Mouse (Mus musculus) forebrain, embryonic 14.5 days (tissue): ENCODE data around the gene Lilr4b. TPM values are rescaled to one million over a fixed set of nuclear protein-coding genes. Genes with fewer than 3 reads are reported as not detected.
"Not testable (repeated sequence)": the region's sequence is repeated elsewhere in the genome, so short reads cannot be mapped to it uniquely, and the experiment has no call there.

ENCODE experiments used
- ATAC-seq: fragments of 200-750 bp; cut with Nextera tagmentation; 2 replicates; pipeline ENCODE4 v1.8.0; 2017; ENCODE audit warnings: mild to moderate bottlenecking, moderate library complexity
- DNase-seq: peaks from one replicate; pipeline ENCODE4 v3.0.0-alpha.2; 2015; ENCODE audit warnings: low spot score
- H3K27ac ChIP-seq: fragments of 300-500 bp; sonication (generic); 2 replicates; pipeline ENCODE4 v1.5.1; 2014; ENCODE audit warnings: low read depth, mild to moderate bottlenecking, control low read depth, low read length, moderate library complexity
- H3K27me3 ChIP-seq: fragments of 300-500 bp; sonication (generic); replicated peaks from 2 replicates; pipeline ENCODE4 v1.6.1; 2014; ENCODE audit warnings: low read length, control low read depth, mixed read lengths; ENCODE audit not compliant: control insufficient read depth, insufficient read depth
- H3K36me3 ChIP-seq: fragments of 300-500 bp; sonication (generic); 2 replicates; pipeline ENCODE4 v1.6.1; 2014; ENCODE audit warnings: low read length, control low read depth; ENCODE audit not compliant: control insufficient read depth, insufficient read depth
- H3K4me1 ChIP-seq: fragments of 300-500 bp; sonication (generic); 2 replicates; pipeline ENCODE4 v1.6.1; 2014; ENCODE audit warnings: antibody characterized with exemption, low read length, control low read depth; ENCODE audit not compliant: control insufficient read depth, insufficient read depth
- H3K4me2 ChIP-seq: fragments of 300-500 bp; sonication (generic); 2 replicates; pipeline ENCODE4 v1.6.1; 2014; ENCODE audit warnings: mild to moderate bottlenecking, control low read depth, low read length
- H3K4me3 ChIP-seq: fragments of 300-500 bp; sonication (generic); 2 replicates; pipeline ENCODE4 v1.5.1; 2014; ENCODE audit warnings: low read depth, low read length, control low read depth
- H3K9ac ChIP-seq: fragments of 300-500 bp; sonication (generic); 2 replicates; pipeline ENCODE4 v1.6.1; 2014; ENCODE audit warnings: mild to moderate bottlenecking, low read length, control low read depth, moderate library complexity
- H3K9me3 ChIP-seq: fragments of 300-500 bp; sonication (generic); replicated peaks from 2 replicates; pipeline ENCODE4 v1.6.1; 2016; ENCODE audit warnings: low read length, control low read depth, mixed read lengths; ENCODE audit not compliant: control insufficient read depth
- WGBS: fragments of 180-500 bp; shearing (Covaris S2); extraction: QIAGEN DNeasy Blood & Tissue Kit; methylation state at CpG from one replicate; pipeline ENCODE4 v1.1.7; 2014; 5-methylcytosine and 5-hydroxymethylcytosine counted together
- polyA plus RNA-seq: library from polyadenylated mRNA; unstranded; fragments of >200 nt; fragmentation: Nextera tagmentation; extraction: Ambion mirVana; gene quantifications from 2 replicates; pipeline ENCODE4 v1.2.1, GENCODE M21; 2014

The Lilr4b gene
- 0.17 and 0.31 TPM in 2 replicates for polyA plus RNA-seq

DNA sequence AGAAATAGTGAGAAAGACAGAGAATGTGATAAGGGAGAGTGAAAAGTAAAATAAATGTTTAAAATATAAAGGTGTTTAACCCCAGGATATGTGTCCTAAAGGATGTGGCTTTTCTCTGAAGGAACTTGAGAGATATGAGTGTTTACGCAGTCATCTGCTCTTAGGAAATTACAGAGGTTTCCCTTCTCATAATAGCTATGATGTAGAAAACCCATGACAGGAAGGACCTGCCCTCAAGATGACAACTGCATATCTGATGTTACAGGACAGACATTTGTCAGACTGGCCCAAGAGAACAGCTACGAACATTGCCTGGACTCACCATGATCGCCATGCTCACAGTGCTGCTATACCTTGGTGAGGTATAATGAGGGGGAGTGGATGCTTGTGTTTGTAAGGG lies at the start of gene Lilr4b, which contains the start of gene Gm49339:
Gene Lilr4b, plus strand, starts transcription at position 236 of the 400 bp plus-strand sequence.
Gene Gm49339, plus strand, starts transcription at position 216 of the 400 bp plus-strand sequence.
- H3K27me3 ChIP-seq, H3K4me1 ChIP-seq, H3K36me3 ChIP-seq, H3K4me2 ChIP-seq, H3K9ac ChIP-seq, H3K4me3 ChIP-seq, DNase-seq, H3K27ac ChIP-seq, H3K9me3 ChIP-seq, ATAC-seq: not testable (repeated sequence)
- 84% methylated on average over 1 of the region's 3 CpGs for WGBS

DNA sequence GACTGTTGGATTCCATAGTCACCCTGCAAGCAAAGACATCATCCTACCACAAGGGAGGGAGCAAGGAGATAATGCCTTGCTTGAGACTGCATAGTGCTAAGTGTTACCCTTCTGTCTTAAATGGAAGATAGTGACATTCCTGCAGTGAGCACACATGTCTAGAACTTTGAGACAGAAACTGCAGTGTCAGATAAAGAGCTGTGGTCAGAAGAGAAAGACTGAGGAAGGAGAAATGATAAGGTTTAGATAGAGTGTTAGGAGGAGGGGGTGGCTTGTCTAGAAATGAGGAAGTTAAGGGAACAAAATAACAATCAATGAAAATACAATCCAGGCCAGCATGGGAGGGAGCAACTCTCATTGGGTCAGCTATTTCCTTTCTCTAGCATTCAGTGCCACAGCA lies 47.5 kb upstream of the Lilr4b start:
- H3K9me3 ChIP-seq, result no peaks in the 10 kb centered on the region
- H3K27me3 ChIP-seq, result no peaks in the 10 kb centered on the region
- H3K4me2 ChIP-seq, result no peak overlapping the region
- H3K9ac ChIP-seq, result no peak overlapping the region
- H3K4me1 ChIP-seq, result no peaks in the 10 kb centered on the region
- H3K36me3 ChIP-seq, result no peaks in the 10 kb centered on the region
- H3K27ac ChIP-seq, result no peak overlapping the region
- ATAC-seq (no peak), DNase-seq (no peak)
- H3K4me3 ChIP-seq, result no peak overlapping the region

DNA sequence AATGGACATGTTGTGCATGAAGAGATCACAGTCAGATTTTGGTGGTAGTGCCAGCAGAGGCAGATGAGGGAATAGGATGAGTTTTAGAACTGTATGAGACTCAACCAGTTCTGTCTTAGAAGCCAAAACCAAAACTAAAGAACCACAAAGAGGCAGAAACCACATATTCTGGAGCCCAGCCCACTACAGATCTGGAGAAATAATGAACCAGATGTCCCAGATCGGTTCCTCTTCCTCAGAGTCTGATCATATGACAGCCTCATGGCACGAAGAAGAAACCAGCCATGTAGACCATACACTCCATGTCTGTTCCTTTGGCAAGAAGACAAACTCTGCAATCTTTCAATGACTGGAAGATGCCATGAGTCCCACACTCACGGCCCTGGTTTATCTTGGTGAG lies 44.7 kb upstream of the Lilr4b start:
- H3K9ac ChIP-seq, result no peak overlapping the region
- no peaks in the 10 kb centered on the region for H3K27me3 ChIP-seq
- no peak for DNase-seq
- no peaks in the 10 kb centered on the region for H3K9me3 ChIP-seq
- no peak overlapping the region for H3K27ac ChIP-seq
- no peak for ATAC-seq
- 85% methylated on average over 3 of the region's 3 CpGs for WGBS
- H3K4me1 ChIP-seq, result no peaks in the 10 kb centered on the region
- H3K4me3 ChIP-seq, result no peak overlapping the region
- no peaks in the 10 kb centered on the region for H3K36me3 ChIP-seq
- no peak overlapping the region for H3K4me2 ChIP-seq

DNA sequence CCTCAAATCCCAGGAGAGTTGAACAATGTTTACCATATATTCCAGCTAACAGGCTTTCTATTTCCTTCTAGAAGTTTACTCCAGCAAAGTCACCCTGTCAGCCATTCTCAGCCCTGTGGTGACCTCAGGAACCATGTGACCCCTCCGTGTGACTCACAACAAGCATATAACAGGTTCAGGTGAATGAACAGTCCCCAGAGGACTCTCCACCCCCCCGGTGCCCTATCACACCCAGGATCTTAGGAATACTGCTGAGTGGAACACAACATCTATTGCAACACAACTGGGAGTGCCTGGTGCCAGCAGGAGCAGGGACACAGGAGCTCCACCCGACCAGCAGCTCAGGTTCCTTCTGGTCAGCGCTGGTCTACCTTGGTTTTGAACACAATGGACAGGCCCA lies 28.8 kb upstream of the Lilr4b start:
- WGBS, result 88% methylated on average over 4 of the region's 4 CpGs
- no peak for ATAC-seq

DNA sequence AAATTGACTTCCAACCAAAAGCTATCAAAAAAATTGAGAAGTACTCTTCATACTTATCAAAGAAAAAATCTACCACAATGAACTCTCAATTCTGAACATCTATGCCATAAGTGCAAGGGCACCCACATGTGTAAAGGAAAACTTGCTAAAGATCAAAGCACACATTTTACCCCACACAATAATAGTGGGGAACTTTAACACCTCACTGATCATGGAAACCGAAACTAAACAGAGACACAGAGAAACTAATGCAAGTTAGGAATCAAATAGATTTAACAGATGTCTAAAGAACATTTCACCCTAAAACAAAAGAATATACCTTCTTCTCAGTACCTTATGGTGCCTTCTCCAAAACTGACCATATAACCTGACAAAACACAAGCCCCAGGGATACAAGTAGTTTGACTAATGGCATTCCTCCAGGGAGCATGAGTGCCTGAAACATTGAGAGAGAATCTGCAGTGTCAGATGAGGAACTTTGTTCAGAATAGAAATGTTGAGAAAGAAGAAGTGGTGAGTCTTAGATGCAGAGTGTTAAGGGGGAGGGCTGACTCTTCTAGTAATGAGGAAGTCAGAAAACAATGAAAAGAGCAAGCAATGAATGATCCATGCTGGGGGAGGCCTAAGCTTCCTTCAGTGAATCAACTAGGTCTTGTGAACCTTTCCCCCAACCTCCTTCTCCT lies 26.7 kb upstream of the Lilr4b start:
- Histone ChIP-seq H3K27me3 (no peaks in the 10 kb centered on the region), H3K4me1 (no peaks in the 10 kb centered on the region), H3K36me3 (no peaks in the 10 kb centered on the region), H3K4me2 (no peak overlapping the region), H3K9ac (no peak overlapping the region), H3K4me3 (no peak overlapping the region), H3K27ac (no peak overlapping the region), H3K9me3 (no peaks in the 10 kb centered on the region)
- DNase-seq (no peak), ATAC-seq (no peak)
- WGBS, result 84% methylated on average over 1 of the region's 1 CpGs

More for the DNA sequence above, 28.8 kb upstream of the Lilr4b start:
- no peaks in the 10 kb centered on the region for H3K4me1 ChIP-seq
- H3K36me3 ChIP-seq, result no peaks in the 10 kb centered on the region
- no peak overlapping the region for H3K4me3 ChIP-seq
- no peaks in the 10 kb centered on the region for H3K27me3 ChIP-seq
- no peak overlapping the region for H3K4me2 ChIP-seq
- H3K9ac ChIP-seq, result no peak overlapping the region
- DNase-seq, result no peak
- no peak overlapping the region for H3K27ac ChIP-seq
- H3K9me3 ChIP-seq, result no peaks in the 10 kb centered on the region

DNA sequence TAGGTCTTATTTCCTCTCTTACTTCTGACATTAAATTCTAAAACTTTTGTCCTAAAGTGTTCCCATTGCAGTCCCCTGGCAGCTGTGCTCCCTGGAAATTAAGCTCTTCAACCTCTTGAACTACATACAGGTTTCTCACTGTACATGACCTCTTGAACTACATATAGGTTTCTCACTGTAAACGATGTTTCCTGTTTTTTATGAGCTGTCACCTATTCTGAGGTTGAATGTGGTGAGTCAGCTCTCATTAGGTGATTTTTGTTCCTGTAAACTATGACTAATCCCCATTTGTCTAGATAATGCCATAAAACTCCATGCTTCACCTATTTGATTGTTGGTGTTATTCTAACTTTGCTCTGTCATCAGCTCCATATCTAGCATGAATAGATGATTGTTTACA lies 26.1 kb upstream of the Lilr4b start:
- Histone ChIP-seq H3K4me2 (no peak overlapping the region), H3K9ac (no peak overlapping the region), H3K36me3 (no peaks in the 10 kb centered on the region), H3K4me1 (no peaks in the 10 kb centered on the region), H3K27ac (no peak overlapping the region), H3K4me3 (no peak overlapping the region), H3K9me3 (no peaks in the 10 kb centered on the region), H3K27me3 (no peaks in the 10 kb centered on the region)
- 82% methylated on average over 1 of the region's 1 CpGs for WGBS
- no peak for DNase-seq
- no peak for ATAC-seq

DNA sequence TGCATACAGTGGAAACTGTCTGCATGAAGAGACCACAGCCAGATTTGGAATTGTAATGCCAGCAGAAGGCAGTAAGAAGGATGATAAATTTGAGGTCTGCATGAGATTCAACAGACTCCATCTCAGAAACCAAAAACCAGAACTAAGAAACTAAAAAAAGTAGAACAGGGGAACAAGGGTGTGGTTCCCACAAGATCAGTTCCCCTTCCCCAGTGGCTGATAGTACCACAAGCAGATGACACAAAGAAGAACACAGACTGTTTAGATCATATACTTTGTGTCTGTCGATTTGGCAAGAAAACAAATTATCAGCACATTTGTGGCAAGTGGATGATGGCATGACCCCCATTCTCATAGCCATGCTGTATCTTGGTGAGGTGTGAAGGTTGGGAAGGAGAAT lies 24.7 kb upstream of the Lilr4b start:
- ATAC-seq, result no peak
- no peaks in the 10 kb centered on the region for H3K36me3 ChIP-seq
- H3K27me3 ChIP-seq, result no peaks in the 10 kb centered on the region
- no peaks in the 10 kb centered on the region for H3K4me1 ChIP-seq
- no peak overlapping the region for H3K4me3 ChIP-seq
- H3K9ac ChIP-seq, result no peak overlapping the region
- no peak overlapping the region for H3K4me2 ChIP-seq
- 96% methylated on average over 1 of the region's 1 CpGs for WGBS
- H3K9me3 ChIP-seq, result no peaks in the 10 kb centered on the region
- no peak overlapping the region for H3K27ac ChIP-seq
- no peak for DNase-seq

DNA sequence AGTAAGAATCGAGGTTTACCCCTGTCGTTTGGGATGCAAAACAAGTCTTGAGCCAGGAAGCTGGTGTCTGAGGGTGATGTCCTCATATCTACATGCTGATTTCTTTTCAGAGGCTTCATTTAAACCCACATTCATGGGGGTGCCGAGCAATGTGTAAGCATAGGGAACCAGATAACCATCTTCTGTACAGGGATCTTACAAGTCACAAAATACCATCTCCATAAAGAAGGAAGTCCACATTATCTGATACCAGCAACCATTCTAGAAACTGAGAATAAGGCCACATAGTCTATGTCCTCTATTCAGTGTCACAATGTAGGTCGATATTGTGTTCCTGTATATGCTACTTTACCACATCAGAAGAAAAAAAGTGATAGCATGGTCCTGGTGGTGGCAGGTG lies 24.1 kb upstream of the Lilr4b start:
- Histone ChIP-seq H3K4me3 (no peak overlapping the region), H3K9me3 (no peaks in the 10 kb centered on the region), H3K4me2 (no peak overlapping the region), H3K9ac (no peak overlapping the region), H3K27me3 (no peaks in the 10 kb centered on the region), H3K36me3 (no peaks in the 10 kb centered on the region), H3K27ac (no peak overlapping the region), H3K4me1 (no peaks in the 10 kb centered on the region)
- whole genome bisulfite sequencing, result 78% methylated on average over 4 of the region's 4 CpGs
- no peak for ATAC-seq
- DNase-seq, result no peak

DNA sequence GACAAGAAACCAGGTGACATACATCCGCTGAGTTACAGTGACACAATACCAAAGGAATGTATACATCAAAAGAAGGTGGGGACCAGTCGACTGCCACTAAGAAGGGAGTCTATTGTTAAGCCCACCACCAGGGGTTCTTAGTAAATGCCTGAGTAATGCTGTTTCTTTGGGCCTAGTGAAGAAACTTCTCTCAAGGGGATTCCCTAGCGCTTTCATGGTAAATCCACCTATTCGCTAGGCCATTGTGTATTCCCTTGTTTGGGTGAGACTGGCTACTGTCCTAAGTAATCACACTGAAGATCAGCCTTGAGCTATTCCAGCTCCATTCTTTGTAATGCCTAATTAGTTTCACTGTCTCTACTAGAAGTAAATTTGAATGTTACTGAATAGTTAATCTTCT lies 16.6 kb upstream of the Lilr4b start:
- 16% methylated on average over 4 of the region's 4 CpGs for WGBS
- H3K27ac ChIP-seq, H3K9ac ChIP-seq, H3K4me1 ChIP-seq, H3K27me3 ChIP-seq, H3K9me3 ChIP-seq, H3K4me3 ChIP-seq, H3K36me3 ChIP-seq, DNase-seq, H3K4me2 ChIP-seq, ATAC-seq: not testable (repeated sequence)
